Mouse (Mus musculus): ENCODE results near the gene Vma21.

Gene Vma21

DNA sequence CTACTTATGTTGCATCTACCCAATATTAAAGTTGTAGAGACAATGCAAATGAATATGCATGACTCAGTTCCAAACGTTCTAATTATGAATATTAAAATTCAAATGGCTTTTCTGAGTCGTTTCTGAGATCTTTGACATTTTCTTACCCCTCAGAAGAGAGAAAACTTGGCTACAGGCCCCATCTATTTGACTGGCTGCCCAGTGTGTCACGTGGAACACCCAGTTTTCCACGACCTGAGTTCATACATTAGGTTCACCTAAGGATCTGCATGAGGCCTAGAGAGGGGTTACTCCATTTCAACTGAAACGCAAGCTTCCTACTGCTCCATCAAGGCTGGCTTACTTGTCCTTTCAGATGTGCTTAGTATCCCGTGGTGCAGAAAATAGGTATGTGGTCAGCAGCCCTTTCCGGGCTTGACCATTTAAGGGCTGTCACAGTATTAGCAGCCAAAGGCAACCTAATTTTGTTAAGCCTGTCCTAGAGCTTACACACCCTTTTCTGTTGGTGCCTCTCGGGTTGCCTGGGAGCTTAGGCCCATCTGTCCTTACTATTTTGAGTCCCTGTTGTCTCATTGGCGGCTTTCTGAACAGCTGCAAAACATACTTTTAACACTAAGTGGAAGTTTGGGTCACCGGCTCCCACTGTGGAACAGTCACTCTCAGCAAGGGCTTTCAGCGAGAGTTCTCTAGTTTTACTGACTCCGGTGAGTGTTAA is at the start of gene Vma21:
Gene Vma21 (plus strand): TSS at position 294 of the 715 bp plus-strand sequence.
- DNase-seq = no peak

DNA sequence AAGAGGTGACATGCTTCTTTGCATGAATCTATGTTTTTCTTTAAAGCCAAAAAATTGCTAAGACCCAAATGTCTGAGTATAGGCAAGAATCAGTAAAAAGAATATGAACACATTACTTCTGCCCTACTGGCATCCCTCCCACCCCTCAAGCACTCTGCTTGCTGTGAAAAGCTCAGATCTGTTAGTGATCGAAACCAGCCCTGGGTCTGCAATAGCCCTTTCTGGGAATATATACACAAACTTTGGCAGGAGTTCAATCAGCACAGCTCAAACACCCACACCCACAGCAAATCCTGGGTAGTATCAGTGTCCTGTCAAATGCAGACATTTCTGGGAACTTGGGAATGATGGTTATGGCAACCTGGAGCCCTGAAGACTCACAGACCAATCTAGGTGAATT is 47.8 kb upstream of the Vma21 start:
- no peak for DNase-seq

DNA sequence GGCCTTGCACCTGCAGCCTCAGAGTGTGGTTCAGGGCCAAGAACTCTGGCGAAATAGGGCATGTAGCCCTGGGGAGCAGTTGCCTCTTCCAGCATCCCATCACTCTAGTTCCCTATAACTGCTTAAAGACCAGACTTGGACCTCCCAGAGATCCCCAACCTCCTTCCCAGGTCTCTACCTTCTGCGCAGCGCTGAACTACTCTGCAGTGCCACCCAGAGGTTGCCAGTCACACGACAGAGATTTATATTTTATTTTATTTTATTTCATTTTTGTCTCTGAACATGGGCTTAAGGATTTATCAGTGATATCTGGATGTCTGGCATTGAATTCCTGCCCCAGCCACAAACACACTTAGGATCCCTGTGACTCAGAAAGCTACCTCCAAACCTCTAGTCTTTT is 24.6 kb upstream of the Vma21 start:
- DNase-seq = no peak

DNA sequence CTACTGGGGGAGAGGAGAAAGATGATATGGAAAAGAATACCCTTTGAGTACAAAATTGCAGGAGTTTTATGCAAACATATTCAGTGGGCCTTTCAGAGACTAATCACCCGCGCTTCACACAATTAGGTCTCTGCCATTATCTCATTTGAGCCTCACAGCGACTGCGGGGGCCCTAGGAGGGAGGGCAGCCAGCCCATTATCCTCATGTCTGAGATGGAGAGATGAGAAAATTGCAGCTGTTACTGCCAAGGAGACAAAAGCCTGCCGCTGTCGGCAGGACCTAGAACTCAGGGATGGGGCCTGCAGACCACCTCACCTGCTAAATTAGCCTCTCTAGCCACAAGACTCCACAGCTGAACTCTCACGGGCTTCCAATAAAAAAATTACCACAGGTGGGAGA is 18.0 kb upstream of the Vma21 start:
- no peak for DNase-seq

DNA sequence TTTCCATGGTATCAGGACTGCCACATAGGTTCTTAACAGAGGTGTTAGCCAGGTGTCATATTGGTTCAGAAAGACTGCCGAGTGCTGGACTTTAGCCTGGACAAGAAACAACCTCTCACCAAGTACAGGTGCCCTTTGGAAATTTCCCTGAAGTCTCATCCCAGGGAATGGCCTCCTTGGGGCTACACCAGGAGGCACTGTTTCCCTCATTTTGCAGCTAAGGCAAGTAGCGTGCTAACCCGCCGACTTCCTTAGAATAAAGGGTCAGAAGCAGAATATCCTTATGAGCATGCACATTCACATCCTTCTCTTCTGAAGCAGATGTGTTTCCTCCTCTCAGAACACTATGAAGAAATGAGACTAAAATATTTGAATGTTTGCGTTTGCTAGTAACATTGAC is 16.8 kb upstream of the Vma21 start:
- no peak for DNase-seq

DNA sequence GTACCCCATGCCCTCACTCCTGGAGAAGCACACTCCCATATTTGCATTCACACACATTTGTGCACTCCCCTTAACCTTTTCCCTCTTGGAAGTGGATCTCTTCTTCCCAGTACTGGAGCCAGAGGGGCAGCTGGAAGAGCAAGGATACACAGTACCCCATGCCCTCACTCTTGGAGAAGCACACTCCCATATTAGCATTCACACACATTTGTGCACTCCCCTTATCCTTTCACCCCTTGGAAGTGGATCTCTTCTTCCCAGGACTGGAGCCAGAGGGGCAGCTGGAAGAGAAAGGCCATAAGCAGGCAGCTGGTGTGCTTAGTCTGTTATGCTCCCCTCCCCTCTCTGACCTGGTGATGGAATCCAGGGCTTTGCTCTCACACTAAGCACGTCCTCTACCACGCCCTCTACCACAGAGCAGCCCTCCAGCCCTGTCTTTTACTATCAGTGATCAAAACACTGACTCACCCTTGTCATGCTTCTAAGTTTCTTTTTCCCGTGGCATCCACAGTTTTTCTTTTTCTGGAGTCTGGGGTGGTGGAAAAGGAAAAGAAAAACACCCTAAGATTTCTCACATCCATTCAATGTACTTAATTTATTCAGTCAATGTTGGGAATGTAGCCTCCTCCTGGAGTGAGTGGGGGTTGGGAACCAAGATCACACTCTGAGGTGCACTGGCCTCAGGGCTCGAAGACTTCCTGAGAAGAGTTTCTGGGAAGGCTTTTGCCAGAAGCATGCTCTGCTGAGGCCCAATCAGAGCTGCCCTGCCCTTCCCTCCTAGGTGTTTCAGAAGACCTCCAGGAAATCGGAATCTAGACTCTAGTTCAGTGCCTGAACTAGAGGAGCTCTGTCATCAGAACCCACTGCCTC is 3.5 kb upstream of the Vma21 start:
- DNase-seq = no peak

DNA sequence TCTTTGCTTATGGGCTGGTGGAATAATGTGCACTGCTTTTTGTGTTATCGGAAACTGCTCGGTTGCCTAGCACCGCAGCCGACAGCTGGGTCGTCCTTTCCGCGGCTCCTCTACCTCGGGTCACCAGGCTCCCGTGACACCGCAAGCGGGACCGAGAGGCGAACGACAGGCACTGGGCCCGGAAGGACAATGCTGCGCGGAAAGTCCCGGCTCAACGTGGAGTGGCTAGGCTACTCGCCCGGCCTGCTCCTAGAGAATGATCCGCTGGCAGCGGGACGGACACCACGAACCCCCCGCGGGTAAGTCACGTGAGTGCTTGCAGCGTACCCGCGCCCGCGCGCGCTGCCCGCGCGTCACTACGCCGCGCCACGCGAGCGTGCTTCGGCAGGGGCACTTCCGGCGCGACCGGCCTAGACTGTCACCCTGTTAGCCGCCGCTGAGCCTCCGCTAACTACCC is 705 bp downstream of the Vma21 start:
- DNase-seq = peak; percentile 86

DNA sequence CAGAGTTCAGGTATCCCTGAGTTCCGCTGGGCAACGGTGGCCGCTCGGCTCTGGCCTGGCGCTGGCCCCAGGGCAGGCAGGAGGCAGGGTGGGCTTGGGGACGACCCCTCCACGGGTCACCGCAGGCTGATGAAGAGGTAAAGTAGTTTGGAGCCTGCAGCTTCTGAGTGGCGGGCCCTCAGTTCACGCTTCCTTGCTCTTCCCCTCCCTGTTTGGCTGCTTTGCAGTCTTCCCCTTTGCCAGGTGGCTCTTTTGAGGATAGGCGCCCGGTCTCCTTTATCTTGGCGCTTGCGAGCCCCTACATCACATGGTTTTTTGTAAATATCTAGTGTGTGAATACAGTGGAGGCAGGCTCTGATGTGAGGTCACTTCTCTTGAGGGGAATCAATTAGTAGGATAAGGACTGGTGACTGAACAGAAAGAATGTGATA is 1.2 kb downstream of the Vma21 start:
- no peak for DNase-seq

DNA sequence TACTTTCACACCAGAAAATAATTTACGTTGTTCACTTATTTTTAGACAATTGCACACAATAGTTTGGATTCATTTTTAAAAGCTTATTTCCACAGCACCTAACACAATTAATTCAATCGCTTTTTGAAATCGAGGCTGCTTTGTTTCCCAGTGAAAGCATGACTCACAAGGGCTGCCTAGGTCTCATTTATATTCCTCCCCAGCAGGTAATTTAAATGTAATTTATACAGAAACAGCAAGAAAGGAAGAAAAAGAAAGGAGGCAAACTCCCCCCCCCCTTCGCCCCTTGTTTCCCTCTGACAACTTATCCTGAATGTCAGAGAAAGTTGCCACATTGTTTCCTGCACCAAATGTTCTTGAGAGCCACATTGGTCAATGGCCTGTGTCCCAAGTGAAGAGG is 23.2 kb downstream of the Vma21 start:
- DNase-seq = no peak

DNA sequence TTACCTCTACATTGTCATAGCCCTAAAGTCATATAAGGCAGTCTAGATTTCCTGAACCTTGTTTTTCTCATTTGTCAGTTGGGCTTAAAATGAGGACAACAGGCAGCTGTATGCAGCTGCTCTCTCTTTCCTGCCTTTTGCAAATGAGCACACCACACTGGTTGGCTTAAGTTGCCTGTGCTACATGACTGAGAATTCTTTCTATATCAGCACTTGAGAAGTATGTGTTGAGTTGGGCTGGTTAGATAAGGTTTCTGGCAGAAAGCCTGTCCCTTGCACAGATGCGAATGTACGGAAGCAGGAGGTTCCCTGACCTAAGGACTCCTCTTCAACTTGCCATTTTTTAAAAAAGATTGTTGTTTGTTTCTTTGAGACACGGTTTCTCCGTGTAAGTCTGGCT is 31.0 kb downstream of the Vma21 start:
- no peak for DNase-seq

DNA sequence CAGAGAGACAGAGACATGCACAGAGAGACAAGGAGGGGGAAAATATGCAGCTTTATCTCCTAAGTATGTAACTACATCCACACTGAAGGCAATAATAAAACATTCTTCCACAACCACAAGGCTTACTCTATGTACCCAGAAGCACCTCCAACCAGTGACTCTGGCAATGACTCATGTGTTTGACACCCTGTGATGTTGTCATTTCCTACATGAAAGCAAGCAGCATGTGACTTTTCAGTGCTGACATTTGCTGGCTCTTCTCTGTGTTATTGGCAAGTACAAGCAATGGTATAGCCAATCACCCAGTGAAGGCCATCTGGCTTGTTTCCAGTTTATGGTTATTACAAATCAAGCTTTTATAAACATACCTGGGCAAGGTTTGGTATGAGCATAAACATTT is 38.1 kb downstream of the Vma21 start:
- DNase-seq = no peak
